Mouse (Mus musculus) embryonic fibroblast, embryonic 13.5 days (primary cell): ENCODE measurements at regions not wholly inside any gene's neighbourhood (a gene's known extent, or its start where the extent isn't known, plus 50 kb on each side); places are given as distances from the start of the nearest gene placed in this dataset.

Experiments used
- CTCF ChIP-seq: IDR thresholded peaks from 2 replicates; pipeline ENCODE4 v1.5.1; 2011; ENCODE audit warnings: mild to moderate bottlenecking, control low read depth, low read length, moderate library complexity, borderline replicate concordance; ENCODE audit not compliant: insufficient read depth
- POLR2A ChIP-seq: IDR thresholded peaks from 2 replicates; pipeline ENCODE4 v1.6.1; 2011; ENCODE audit warnings: low read depth, mild to moderate bottlenecking, control low read depth, low read length, moderate library complexity

DNA sequence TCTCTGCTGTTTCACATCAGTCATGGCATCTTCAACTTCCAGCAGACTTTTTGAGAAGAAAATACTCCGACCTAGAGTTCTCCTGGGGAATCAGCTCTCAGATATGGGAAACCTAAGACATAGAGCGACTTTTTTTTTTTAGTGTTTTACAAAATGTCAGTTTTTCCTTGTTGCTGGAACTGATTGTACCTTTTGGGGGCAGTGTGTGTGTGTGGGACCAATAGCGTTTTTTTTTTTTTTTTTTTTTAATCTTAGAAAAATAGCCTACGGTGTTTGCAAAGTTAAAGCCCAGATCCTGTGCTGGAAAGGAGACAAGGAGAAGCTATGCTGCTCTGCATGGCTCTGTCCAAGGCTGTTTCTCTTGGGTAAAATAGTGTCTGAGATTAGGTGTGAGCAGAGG, 2080.0 kb upstream of the 5930422O12Rik start:
- TF ChIP-seq CTCF (no peak), POLR2A (no peak)
